Mouse (Mus musculus) bone marrow macrophage, adult 2 months (primary cell): ENCODE measurements around the gene Etnk2. TPM values are rescaled to one million over a fixed set of nuclear protein-coding genes. Genes with fewer than 3 reads are reported as not detected.

Experiments
- H3K27ac ChIP-seq: 2 replicates; pipeline ENCODE4 v1.5.1; 2012; ENCODE audit warnings: low read depth, low read length; ENCODE audit not compliant: insufficient read depth
- H3K4me1 ChIP-seq: 2 replicates; pipeline ENCODE4 v1.6.1; 2012; ENCODE audit warnings: low read length; ENCODE audit not compliant: control insufficient read depth, insufficient read depth
- H3K4me3 ChIP-seq: 2 replicates; pipeline ENCODE4 v1.5.1; 2012; ENCODE audit warnings: mild to moderate bottlenecking, low read length, moderate library complexity; ENCODE audit not compliant: insufficient read depth
- CTCF ChIP-seq: IDR thresholded peaks from 2 replicates; pipeline ENCODE4 v1.5.1; 2012; ENCODE audit warnings: low read depth, mild to moderate bottlenecking, low read length, moderate library complexity
- POLR2A ChIP-seq: IDR thresholded peaks from 2 replicates; pipeline ENCODE4 v1.6.1; 2012; ENCODE audit warnings: mild to moderate bottlenecking, low read depth, low read length, borderline replicate concordance
- polyA plus RNA-seq: library from polyadenylated mRNA; stranded (reverse); fragments of >200 nt; gene quantifications from 2 replicates; pipeline ENCODE4 v1.2.4, GENCODE M21; 2012; ENCODE audit not compliant: missing spikeins, insufficient read depth, insufficient read length

The Etnk2 gene
- polyA plus RNA-seq, 1 experiment: not detected

DNA sequence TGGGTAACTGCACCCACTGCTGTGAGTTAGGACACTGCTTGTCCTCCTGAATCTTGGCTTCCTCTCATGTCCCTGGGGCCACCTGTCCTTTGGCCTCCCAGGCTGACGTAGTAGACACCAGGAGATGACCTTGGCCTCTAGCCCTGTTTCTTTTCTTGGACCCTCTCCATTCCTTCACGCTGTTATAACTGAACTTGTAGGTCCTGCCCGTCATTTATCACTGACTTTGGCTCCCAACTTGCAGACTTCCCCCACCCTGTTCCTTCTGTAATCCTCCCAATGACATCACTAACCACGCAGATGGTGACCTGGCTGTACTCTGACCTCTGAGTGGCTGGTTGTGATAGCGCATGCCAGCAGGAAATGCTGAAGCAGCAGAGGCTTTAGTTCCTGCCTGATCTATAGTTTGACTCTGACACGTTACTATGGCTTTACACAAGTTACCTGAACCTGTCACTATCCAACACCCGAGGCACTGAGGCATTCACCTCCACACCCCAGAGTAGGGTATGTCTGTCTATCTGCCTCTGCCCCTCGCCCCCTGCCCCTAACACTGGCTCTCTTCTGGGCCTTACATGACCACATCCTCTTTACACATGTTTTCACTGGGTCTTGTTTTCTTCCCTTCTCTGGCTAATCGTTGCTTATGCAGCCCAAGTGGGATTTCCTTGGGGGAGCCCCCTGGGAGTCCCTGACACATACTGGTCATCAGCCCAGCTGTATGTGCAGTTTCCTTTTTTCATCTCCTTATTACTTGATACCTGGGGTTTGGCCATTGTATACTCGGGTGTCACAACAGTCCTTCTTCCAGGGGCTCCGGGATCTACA is 15.5 kb upstream of the Etnk2 start:
- Histone ChIP-seq H3K4me1 (peaks cover 4% of the 10 kb centered on the region; the same call in 1 of the 2 replicates), H3K4me3 (no peak overlapping the region), H3K27ac (no peak overlapping the region)
- TF ChIP-seq CTCF: no peak

DNA sequence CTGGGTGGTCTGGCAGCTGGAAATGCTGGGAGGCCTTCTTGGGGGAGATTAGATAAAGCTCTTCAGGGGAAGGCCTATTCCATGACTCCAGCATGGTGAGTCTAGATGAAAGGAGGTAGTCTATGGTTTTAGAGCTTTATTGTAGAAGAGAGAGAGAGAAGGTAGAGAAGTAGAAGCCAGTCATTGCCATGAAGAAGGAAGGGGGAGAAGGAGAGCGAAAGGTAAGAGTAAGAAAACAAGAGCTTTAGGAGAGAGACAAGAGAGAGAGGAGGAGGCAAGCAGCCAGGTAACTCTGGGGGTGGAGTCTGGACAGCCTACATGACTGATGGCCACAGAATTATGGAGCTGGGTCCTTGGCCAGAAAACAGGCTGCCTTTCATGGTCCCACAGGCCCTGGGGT is 13.2 kb upstream of the Etnk2 start, which contains the start of gene Ren1:
Gene Ren1 (plus strand): TSS at position 301 of the 400 bp plus-strand sequence.
- H3K4me3 ChIP-seq: no peak within 1 kb of the TSS
- H3K4me1 ChIP-seq: peaks cover 4% of the 10 kb centered on the region; the same call in 1 of the 2 replicates
- H3K27ac ChIP-seq: no peak within 1 kb of the TSS
- no peak for TF ChIP-seq POLR2A
- no peak for TF ChIP-seq CTCF

- TF ChIP-seq POLR2A (no peak), CTCF (no peak)
- Histone ChIP-seq H3K4me1 (peaks cover 4% of the 10 kb centered on the region; the same call in 1 of the 2 replicates), H3K27ac (no peak overlapping the region), H3K4me3 (no peak overlapping the region)
Measured at GRCm38 (mm10) chr1:133351762-133352161, 11.6 kb upstream of the Etnk2 start.

- no peak overlapping the region for H3K4me3 ChIP-seq
- TF ChIP-seq CTCF: peak; percentile 57
- TF ChIP-seq POLR2A: no peak
- H3K4me1 ChIP-seq: no peaks in the 10 kb centered on the region
- H3K27ac ChIP-seq: no peak overlapping the region
Measured at GRCm38 (mm10) chr1:133353371-133353809, 10.0 kb upstream of the Etnk2 start.

- Histone ChIP-seq H3K4me3 (no peak overlapping the region), H3K4me1 (no peaks in the 10 kb centered on the region), H3K27ac (no peak overlapping the region)
- no peak for TF ChIP-seq POLR2A
- no peak for TF ChIP-seq CTCF
Measured at GRCm38 (mm10) chr1:133355469-133355868, 7.9 kb upstream of the Etnk2 start.

- no peak for TF ChIP-seq POLR2A
- TF ChIP-seq CTCF: no peak
- Histone ChIP-seq H3K27ac (no peak overlapping the region), H3K4me3 (no peak overlapping the region), H3K4me1 (no peaks in the 10 kb centered on the region)
Measured at GRCm38 (mm10) chr1:133355912-133356311, 7.5 kb upstream of the Etnk2 start.

- no peak overlapping the region for H3K27ac ChIP-seq
- H3K4me3 ChIP-seq: no peak overlapping the region
- TF ChIP-seq CTCF (no peak), POLR2A (no peak)
- no peaks in the 10 kb centered on the region for H3K4me1 ChIP-seq
Measured at GRCm38 (mm10) chr1:133356330-133356729, 7.0 kb upstream of the Etnk2 start.

DNA sequence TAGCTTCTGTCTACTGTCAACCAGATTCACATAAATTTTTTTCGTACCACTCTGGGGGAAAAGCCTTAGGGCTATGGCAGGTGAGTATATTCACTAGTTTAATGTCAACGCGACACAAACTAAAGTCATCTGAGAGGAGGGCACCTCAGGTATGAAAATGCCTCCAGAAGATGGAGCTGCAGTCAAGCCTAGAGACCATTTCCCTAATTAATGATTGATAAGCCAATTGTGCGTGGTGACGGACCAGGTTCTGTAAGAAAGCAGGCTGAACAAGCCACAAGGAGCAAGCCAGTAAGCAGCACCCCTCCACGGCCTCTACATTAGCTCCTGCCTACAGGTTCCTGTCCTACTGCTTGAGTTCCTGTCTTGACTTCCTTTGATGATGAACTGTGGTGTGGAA is 2.4 kb upstream of the Etnk2 start:
- TF ChIP-seq CTCF (no peak), POLR2A (no peak)
- Histone ChIP-seq H3K27ac (no peak overlapping the region), H3K4me1 (no peaks in the 10 kb centered on the region), H3K4me3 (no peak overlapping the region)

DNA sequence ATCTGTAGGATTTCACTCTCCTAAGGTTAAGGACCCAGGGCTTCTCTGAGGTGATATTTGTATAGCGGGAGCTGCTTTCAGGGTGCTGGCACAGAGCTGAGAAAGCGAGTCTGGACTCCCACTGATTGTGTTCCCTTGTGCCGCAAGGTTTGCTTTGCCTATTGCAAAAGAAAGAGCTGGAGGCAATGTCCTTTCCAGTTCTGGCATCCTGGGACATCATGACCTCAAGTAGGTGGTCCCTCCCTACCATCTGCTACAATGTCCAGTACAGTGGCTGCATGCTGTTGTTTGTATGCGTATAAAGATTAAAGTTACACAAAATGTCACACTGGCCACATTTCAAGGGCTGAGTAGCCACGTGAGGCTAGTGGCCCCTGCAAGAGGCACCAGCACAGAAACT is 1.3 kb upstream of the Etnk2 start:
- H3K27ac ChIP-seq: no peak overlapping the region
- no peaks in the 10 kb centered on the region for H3K4me1 ChIP-seq
- TF ChIP-seq POLR2A (no peak), CTCF (no peak)
- no peak overlapping the region for H3K4me3 ChIP-seq

- TF ChIP-seq POLR2A: no peak
- no peak for TF ChIP-seq CTCF
Measured at GRCm38 (mm10) chr1:133364022-133364630, 754 bp downstream of the Etnk2 start.

DNA sequence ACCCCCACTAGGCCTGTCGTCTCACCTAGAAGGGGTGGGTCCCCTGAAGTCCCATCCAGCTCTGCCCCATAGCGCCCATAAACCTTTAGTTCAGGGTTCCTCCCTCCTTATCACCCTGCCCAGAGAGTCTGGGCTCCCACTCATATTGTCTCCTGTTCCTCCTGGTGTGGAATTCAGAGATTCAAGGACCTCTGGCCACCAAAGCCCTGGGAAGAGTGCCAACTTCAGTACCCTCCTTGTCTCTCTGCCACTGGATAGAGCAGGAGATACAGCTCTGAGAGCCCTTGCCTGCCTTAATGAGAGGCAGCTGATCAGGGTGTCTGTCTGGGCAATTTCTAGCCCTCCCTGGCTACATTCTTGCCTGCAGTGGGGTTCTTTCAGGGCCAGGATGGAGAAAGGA is 1.5 kb downstream of the Etnk2 start:
- TF ChIP-seq POLR2A: no peak
- TF ChIP-seq CTCF: no peak
- Histone ChIP-seq H3K27ac (no peak overlapping the region), H3K4me3 (no peak overlapping the region), H3K4me1 (no peaks in the 10 kb centered on the region)

More at GRCm38 (mm10) chr1:133364022-133364630, 754 bp downstream of the Etnk2 start:
- Histone ChIP-seq H3K4me3 (peak overlapping the region; percentile 42; the same call in 1 of the 2 replicates), H3K4me1 (no peaks in the 10 kb centered on the region), H3K27ac (no peak overlapping the region)
